Mouse (Mus musculus): ENCODE measurements around the gene Lhfpl5. TPM values are rescaled to one million over a fixed set of nuclear protein-coding genes. Genes with fewer than 3 reads are reported as not detected.

Gene Lhfpl5
- polyA plus RNA-seq, 1 experiment from 2014 or later, result 0.15 TPM

GRCm38 (mm10) chr17:28612603-28613002 lies 37.2 kb downstream of the Lhfpl5 start:
- Histone ChIP-seq H3K36me3 (no peaks in the 10 kb centered on the region; the same call in none of the 2 replicates), H3K4me2 (no peak overlapping the region), H3K4me1 (replicated peaks) (peaks cover 2% of the 10 kb centered on the region; the same call in 1 of the 2 replicates), H3K9ac (no peak overlapping the region), H3K27me3 (no peaks in the 10 kb centered on the region), H3K4me3 (no peak overlapping the region), H3K27ac (no peak overlapping the region), H3K9me3 (replicated peaks) (no peaks in the 10 kb centered on the region)
- 64% methylated on average over 2 of the region's 2 CpGs for WGBS
- no peak for ATAC-seq (replicated peaks; ENCODE audit: insufficient number of reproducible peaks, insufficient read depth, low FRiP score, low read depth)

GRCm38 (mm10) chr17:28613096-28613495 lies 37.7 kb downstream of the Lhfpl5 start:
- Histone ChIP-seq H3K9ac (no peak overlapping the region), H3K36me3 (no peaks in the 10 kb centered on the region; the same call in none of the 2 replicates), H3K9me3 (replicated peaks) (no peaks in the 10 kb centered on the region), H3K4me1 (replicated peaks) (peaks cover 2% of the 10 kb centered on the region), H3K4me3 (no peak overlapping the region), H3K27ac (no peak overlapping the region), H3K4me2 (no peak overlapping the region), H3K27me3 (no peaks in the 10 kb centered on the region)
- ATAC-seq (replicated peaks; ENCODE audit: insufficient number of reproducible peaks, insufficient read depth, low FRiP score, low read depth), result no peak
- WGBS, result 74% methylated on average over 6 of the region's 6 CpGs

DNA sequence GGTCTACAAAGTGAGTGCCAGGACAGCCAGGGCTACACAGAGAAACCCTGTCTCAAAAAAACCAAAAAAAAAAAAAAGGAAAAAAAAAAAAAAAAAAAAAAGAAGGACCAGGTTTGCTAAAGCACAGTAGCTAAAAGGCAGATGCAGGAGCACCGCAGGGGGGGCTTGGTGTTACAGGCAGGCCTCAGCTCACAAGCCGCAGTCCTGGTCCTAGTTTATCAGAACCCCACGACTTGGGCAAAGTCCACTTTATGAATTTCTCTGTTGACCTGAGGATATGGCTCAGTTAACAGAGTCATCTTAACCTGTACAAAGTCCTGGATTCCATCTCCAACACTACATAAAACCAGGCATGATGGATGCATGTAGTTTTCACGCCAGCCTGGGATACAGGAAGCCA lies 39.9 kb downstream of the Lhfpl5 start:
- no peak overlapping the region for H3K4me3 ChIP-seq
- no peak overlapping the region for H3K9ac ChIP-seq
- H3K27ac ChIP-seq, result no peak overlapping the region
- H3K4me1 ChIP-seq (replicated peaks), result peaks cover 5% of the 10 kb centered on the region
- no peaks in the 10 kb centered on the region for H3K27me3 ChIP-seq
- H3K36me3 ChIP-seq, result peaks cover 5% of the 10 kb centered on the region
- no peaks in the 10 kb centered on the region for H3K9me3 ChIP-seq (replicated peaks)
- H3K4me2 ChIP-seq, result no peak overlapping the region
- no peak for ATAC-seq (replicated peaks; ENCODE audit: insufficient number of reproducible peaks, insufficient read depth, low FRiP score, low read depth)
- WGBS, result 90% methylated on average over 4 of the region's 4 CpGs

- Histone ChIP-seq H3K4me2 (no peak overlapping the region), H3K4me1 (replicated peaks) (peaks cover 18% of the 10 kb centered on the region), H3K27me3 (no peaks in the 10 kb centered on the region), H3K9me3 (replicated peaks) (no peaks in the 10 kb centered on the region), H3K9ac (no peak overlapping the region; the same call in 1 of the 2 replicates), H3K27ac (no peak overlapping the region), H3K4me3 (no peak overlapping the region), H3K36me3 (peaks cover 5% of the 10 kb centered on the region)
- WGBS, result 86% methylated on average over 10 of the region's 10 CpGs
- no peak for ATAC-seq (replicated peaks; ENCODE audit: insufficient number of reproducible peaks, insufficient read depth, low FRiP score, low read depth)
Observed at GRCm38 (mm10) chr17:28617636-28618035, 42.2 kb downstream of the Lhfpl5 start.

DNA sequence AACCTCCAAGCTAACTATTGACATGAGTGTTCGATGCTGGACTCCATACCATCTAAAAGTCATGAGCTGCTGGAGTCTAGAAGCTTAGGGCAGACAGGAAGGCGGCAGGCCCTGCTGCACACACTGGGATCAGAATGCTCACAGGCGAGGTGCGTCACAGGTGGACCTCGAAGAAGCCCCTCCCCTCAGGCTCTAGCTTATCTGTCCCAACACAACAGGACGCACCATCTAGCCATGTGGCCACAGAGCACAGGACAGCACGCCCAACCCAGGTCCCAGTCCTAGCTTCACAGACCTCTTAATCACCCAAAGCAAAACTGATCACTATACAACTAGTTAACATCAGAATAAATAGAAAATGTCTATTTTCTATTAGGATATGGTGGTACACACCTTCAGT lies 42.7 kb downstream of the Lhfpl5 start:
- 80% methylated on average over 7 of the region's 7 CpGs for WGBS
- Histone ChIP-seq H3K9me3 (replicated peaks) (no peaks in the 10 kb centered on the region), H3K36me3 (peaks cover 5% of the 10 kb centered on the region), H3K27ac (no peak overlapping the region), H3K4me2 (no peak overlapping the region), H3K4me3 (no peak overlapping the region), H3K9ac (no peak overlapping the region), H3K4me1 (replicated peaks) (peaks cover 20% of the 10 kb centered on the region), H3K27me3 (no peaks in the 10 kb centered on the region)
- no peak for ATAC-seq (replicated peaks; ENCODE audit: insufficient number of reproducible peaks, insufficient read depth, low FRiP score, low read depth)

DNA sequence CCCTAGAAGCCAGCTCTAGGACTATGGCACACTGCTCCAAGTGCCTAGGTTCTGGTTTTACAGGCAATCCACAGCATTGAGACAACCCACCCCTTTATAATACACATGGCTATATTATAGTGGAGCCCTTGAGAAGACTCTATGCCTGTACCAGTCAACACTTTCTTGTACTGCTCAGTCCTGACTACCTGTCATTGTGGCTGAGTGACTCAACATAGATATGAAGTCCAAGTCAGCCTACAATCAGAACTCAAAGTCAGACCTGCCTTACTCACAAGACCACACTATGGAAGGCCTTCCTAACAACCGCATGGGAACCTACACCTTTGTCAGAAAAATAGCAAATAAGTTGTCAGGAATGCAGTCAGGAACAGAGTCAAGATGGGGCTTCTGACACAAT lies 43.3 kb downstream of the Lhfpl5 start:
- 91% methylated on average over 1 of the region's 1 CpGs for WGBS
- peaks cover 5% of the 10 kb centered on the region for H3K36me3 ChIP-seq

GRCm38 (mm10) chr17:28621381-28622299 lies 46.2 kb downstream of the Lhfpl5 start:
- no peaks in the 10 kb centered on the region for H3K9me3 ChIP-seq (replicated peaks)
- H3K9ac ChIP-seq, result peak overlapping the region; percentile 92
- H3K27me3 ChIP-seq, result no peaks in the 10 kb centered on the region
- peaks cover 20% of the 10 kb centered on the region for H3K4me1 ChIP-seq (replicated peaks)
- peak overlapping the region; percentile 83 for H3K27ac ChIP-seq
- peak; percentile 71 for ATAC-seq (replicated peaks; ENCODE audit: insufficient number of reproducible peaks, insufficient read depth, low FRiP score, low read depth)
- H3K4me2 ChIP-seq, result peak overlapping the region; percentile 94
- under 1% methylated on average over 73 of the region's 78 CpGs for WGBS
- peak overlapping the region; percentile 84 for H3K4me3 ChIP-seq
- peaks cover 5% of the 10 kb centered on the region; the same call in 1 of the 2 replicates for H3K36me3 ChIP-seq

More for the DNA sequence above, 43.3 kb downstream of the Lhfpl5 start:
- Histone ChIP-seq H3K27ac (no peak overlapping the region), H3K9ac (no peak overlapping the region), H3K9me3 (replicated peaks) (no peaks in the 10 kb centered on the region), H3K27me3 (no peaks in the 10 kb centered on the region), H3K4me2 (no peak overlapping the region), H3K4me1 (replicated peaks) (peaks cover 20% of the 10 kb centered on the region), H3K4me3 (no peak overlapping the region)
- ATAC-seq (replicated peaks; ENCODE audit: insufficient number of reproducible peaks, insufficient read depth, low FRiP score, low read depth), result no peak

DNA sequence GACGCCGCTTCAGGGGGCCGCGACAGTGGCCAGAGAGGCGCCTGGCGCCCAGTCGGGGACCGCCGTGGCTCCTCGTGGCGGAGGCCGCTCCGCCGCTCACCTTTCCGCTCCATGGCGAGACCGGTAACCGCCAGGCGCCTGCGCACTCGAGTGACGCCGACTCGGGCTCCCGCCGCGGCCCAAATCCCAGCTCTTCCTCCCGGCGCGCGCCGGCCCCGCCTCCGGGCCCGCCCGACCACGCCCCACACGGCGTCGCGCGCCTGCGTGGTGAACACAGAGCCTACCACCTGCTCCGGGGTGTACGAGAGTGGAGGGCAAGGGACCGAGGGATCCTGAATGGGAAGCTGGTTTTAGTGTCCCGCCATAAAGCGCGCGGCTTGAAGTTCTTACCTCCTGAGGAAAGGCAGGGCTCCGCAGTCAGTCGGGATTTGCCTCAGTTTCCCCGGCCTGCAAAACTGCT lies 46.9 kb downstream of the Lhfpl5 start, which contains the start of gene Srpk1:
Gene Srpk1, minus strand, starts transcription at position 410 of the 460 bp plus-strand sequence.
- no peaks in the 10 kb centered on the region for H3K9me3 ChIP-seq (replicated peaks)
- peak; percentile 95 for ATAC-seq (replicated peaks; ENCODE audit: insufficient number of reproducible peaks, insufficient read depth, low FRiP score, low read depth)
- H3K4me1 ChIP-seq (replicated peaks), result peaks cover 18% of the 10 kb centered on the region
- peak within 1 kb of the TSS; percentile 84 for H3K4me3 ChIP-seq
- peak within 1 kb of the TSS; percentile 92 for H3K9ac ChIP-seq
- H3K36me3 ChIP-seq, result peaks cover 5% of the 10 kb centered on the region; the same call in 1 of the 2 replicates
- WGBS, result under 1% methylated on average over 41 of the region's 53 CpGs
- peak within 1 kb of the TSS; percentile 94 for H3K4me2 ChIP-seq
- no peaks in the 10 kb centered on the region for H3K27me3 ChIP-seq
- H3K27ac ChIP-seq, result peak within 1 kb of the TSS; percentile 83

GRCm38 (mm10) chr17:28624841-28625240 lies 49.4 kb downstream of the Lhfpl5 start:
- Histone ChIP-seq H3K4me3 (no peak overlapping the region), H3K9me3 (replicated peaks) (no peaks in the 10 kb centered on the region), H3K27me3 (no peaks in the 10 kb centered on the region; the same call in 1 of the 2 replicates), H3K9ac (no peak overlapping the region), H3K4me1 (replicated peaks) (peaks cover 16% of the 10 kb centered on the region), H3K4me2 (no peak overlapping the region), H3K36me3 (peaks cover 2% of the 10 kb centered on the region; the same call in 1 of the 2 replicates), H3K27ac (no peak overlapping the region)
- 65% methylated on average over 2 of the region's 2 CpGs for WGBS
- ATAC-seq (replicated peaks; ENCODE audit: insufficient number of reproducible peaks, insufficient read depth, low FRiP score, low read depth), result no peak

GRCm38 (mm10) chr17:28625327-28625726 lies 49.9 kb downstream of the Lhfpl5 start:
- ATAC-seq (replicated peaks; ENCODE audit: insufficient number of reproducible peaks, insufficient read depth, low FRiP score, low read depth), result no peak
- no peak overlapping the region for H3K4me3 ChIP-seq
- no peaks in the 10 kb centered on the region; the same call in 1 of the 2 replicates for H3K27me3 ChIP-seq
- H3K27ac ChIP-seq, result no peak overlapping the region
- H3K9me3 ChIP-seq (replicated peaks), result no peaks in the 10 kb centered on the region
- no peak overlapping the region for H3K9ac ChIP-seq
- no peaks in the 10 kb centered on the region for H3K36me3 ChIP-seq
- WGBS, result 89% methylated on average over 15 of the region's 15 CpGs
- peaks cover 15% of the 10 kb centered on the region for H3K4me1 ChIP-seq (replicated peaks)
- no peak overlapping the region for H3K4me2 ChIP-seq

GRCm38 (mm10) chr17:28626937-28627336 lies 51.5 kb downstream of the Lhfpl5 start:
- Histone ChIP-seq H3K9me3 (replicated peaks) (no peaks in the 10 kb centered on the region), H3K4me1 (replicated peaks) (0 out of 2 replicates have a peak, but pooled peaks cover 4% of the 10 kb centered on the region), H3K4me2 (no peak overlapping the region), H3K27me3 (no peaks in the 10 kb centered on the region; the same call in 1 of the 2 replicates), H3K9ac (no peak overlapping the region), H3K36me3 (no peaks in the 10 kb centered on the region), H3K27ac (no peak overlapping the region), H3K4me3 (no peak overlapping the region)
- ATAC-seq (replicated peaks; ENCODE audit: insufficient number of reproducible peaks, insufficient read depth, low FRiP score, low read depth), result no peak
- 74% methylated on average over 2 of the region's 2 CpGs for whole genome bisulfite sequencing
